Mouse (Mus musculus): ENCODE data around the gene Cdh12. TPM values are rescaled to one million over a fixed set of nuclear protein-coding genes. Genes with fewer than 3 reads are reported as not detected.

Cdh12 gene
- polyA plus RNA-seq, 1 experiment: not detected

DNA sequence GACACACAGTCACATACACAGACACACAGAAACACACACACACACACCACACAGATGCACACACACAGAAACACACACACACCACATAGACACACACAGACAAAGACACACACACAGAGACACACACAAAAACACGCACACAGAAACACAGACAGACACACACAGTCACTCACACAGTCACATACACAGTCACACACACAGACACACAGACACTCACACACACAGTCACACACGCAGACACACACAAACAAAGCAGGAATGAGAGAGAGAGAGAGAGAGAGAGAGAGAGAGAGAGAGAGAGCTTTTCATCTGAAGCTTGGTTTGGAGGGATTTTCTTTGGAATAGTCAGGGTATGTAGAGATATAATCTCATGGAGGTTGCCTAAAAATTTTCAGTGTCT is 558.9 kb downstream of the Cdh12 start:
- Histone ChIP-seq H3K27me3 (ENCODE audit: control insufficient read depth, insufficient read depth, low read length) (no peaks in the 10 kb centered on the region), H3K36me3 (ENCODE audit: control insufficient read depth, insufficient read depth, low read length) (no peaks in the 10 kb centered on the region), H3K27ac (ENCODE audit: insufficient read depth, low read length) (no peak overlapping the region), H3K4me1 (ENCODE audit: control insufficient read depth, insufficient read depth, insufficient read length) (no peaks in the 10 kb centered on the region), H3K4me3 (ENCODE audit: extremely low read depth, insufficient read depth, insufficient read length) (no peak overlapping the region)
- no peak for DNase-seq (ENCODE audit: low read depth in 1 of 2, low spot score in 2 of 2)
- 82% methylated on average over 2 of the region's 2 CpGs for WGBS
- TF ChIP-seq POLR2A (IDR thresholded peaks at IDR 0.05; ENCODE audit: low read depth, low read length) (no peak), CTCF (IDR thresholded peaks at IDR 0.05; ENCODE audit: extremely low read depth, insufficient read depth, insufficient read length, insufficient replicate concordance) (no peak)

DNA sequence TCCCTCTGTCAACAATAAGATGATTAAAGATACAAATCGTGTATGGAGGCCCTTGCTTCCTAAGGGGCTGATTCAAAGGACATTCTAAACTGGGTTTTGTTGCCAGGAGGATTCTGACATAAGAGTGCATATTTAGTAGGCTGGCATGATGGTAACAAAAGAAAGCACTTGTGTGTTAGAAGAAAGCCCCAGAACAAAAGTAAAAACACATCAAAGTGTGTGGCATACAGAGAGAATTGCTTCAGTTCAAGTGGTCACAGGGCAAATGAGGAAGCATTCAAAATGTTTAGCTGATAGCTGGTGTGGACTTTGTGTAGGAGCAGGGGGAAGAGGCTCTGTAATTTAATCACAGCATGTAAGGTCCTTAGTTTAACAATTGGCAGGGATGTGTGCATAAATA is 559.4 kb downstream of the Cdh12 start:
- H3K4me1 ChIP-seq (ENCODE audit: control insufficient read depth, insufficient read depth, insufficient read length): no peaks in the 10 kb centered on the region
- no peaks in the 10 kb centered on the region for H3K36me3 ChIP-seq (ENCODE audit: control insufficient read depth, insufficient read depth, low read length)
- WGBS: 48% methylated on average over 1 of the region's 1 CpGs
- TF ChIP-seq POLR2A (IDR thresholded peaks at IDR 0.05; ENCODE audit: low read depth, low read length): no peak
- H3K27me3 ChIP-seq (ENCODE audit: control insufficient read depth, insufficient read depth, low read length): no peaks in the 10 kb centered on the region
- no peak overlapping the region for H3K4me3 ChIP-seq (ENCODE audit: extremely low read depth, insufficient read depth, insufficient read length)
- H3K27ac ChIP-seq (ENCODE audit: insufficient read depth, low read length): no peak overlapping the region
- DNase-seq (ENCODE audit: low read depth in 1 of 2, low spot score in 2 of 2): no peak

DNA sequence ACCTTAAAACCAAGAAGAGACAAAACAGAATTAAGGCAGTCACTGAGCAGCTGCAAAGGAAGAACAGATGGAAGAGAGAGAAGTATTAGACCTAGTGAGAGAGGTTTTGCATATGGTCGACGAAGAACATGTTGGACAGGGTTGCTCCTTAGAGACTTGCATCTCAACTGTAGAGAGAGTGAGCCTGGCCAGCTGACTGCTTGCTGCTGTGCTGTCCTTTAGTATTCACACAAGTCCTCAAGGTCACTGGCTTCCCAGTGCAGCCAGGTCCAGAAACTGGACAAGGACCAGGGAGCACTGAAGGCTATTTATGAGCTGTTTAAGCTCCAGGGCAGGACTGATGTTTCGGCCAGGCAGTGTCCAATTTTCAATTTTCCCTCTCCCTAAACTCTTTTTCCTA is 559.9 kb downstream of the Cdh12 start:
- no peaks in the 10 kb centered on the region for H3K36me3 ChIP-seq (ENCODE audit: control insufficient read depth, insufficient read depth, low read length)
- WGBS: 71% methylated on average over 3 of the region's 3 CpGs
- TF ChIP-seq CTCF (IDR thresholded peaks at IDR 0.05; ENCODE audit: extremely low read depth, insufficient read depth, insufficient read length, insufficient replicate concordance): no peak
- TF ChIP-seq POLR2A (IDR thresholded peaks at IDR 0.05; ENCODE audit: low read depth, low read length): no peak
- no peak overlapping the region for H3K27ac ChIP-seq (ENCODE audit: insufficient read depth, low read length)
- no peak overlapping the region for H3K4me3 ChIP-seq (ENCODE audit: extremely low read depth, insufficient read depth, insufficient read length)
- H3K27me3 ChIP-seq (ENCODE audit: control insufficient read depth, insufficient read depth, low read length): no peaks in the 10 kb centered on the region
- no peak for DNase-seq (ENCODE audit: low read depth in 1 of 2, low spot score in 2 of 2)
- no peaks in the 10 kb centered on the region for H3K4me1 ChIP-seq (ENCODE audit: control insufficient read depth, insufficient read depth, insufficient read length)

DNA sequence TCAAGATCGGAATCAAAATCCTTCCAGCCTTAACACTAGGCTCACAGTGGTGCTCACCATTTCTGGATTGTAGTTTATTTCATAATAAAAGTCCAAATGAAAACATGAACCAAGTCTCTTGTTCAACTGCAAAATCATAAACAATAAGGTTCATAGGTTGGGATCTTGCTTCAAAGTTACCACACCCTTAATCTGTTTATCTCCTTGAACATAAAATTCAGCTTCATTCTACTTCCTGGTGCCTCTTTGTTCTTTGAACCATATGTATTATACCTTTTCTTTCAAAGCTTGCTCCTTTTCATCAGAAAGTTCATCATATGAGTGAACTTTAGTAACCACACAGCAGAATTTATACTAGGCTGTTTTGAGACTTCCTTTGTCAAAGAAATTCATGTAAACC is 614.6 kb downstream of the Cdh12 start:
- Histone ChIP-seq H3K4me1 (ENCODE audit: control insufficient read depth, insufficient read depth, insufficient read length) (no peaks in the 10 kb centered on the region), H3K27ac (ENCODE audit: insufficient read depth, low read length) (no peak overlapping the region), H3K36me3 (ENCODE audit: control insufficient read depth, insufficient read depth, low read length) (no peaks in the 10 kb centered on the region), H3K27me3 (ENCODE audit: control insufficient read depth, insufficient read depth, low read length) (no peaks in the 10 kb centered on the region), H3K4me3 (ENCODE audit: extremely low read depth, insufficient read depth, insufficient read length) (no peak overlapping the region)
- WGBS: 65% methylated on average over 1 of the region's 1 CpGs
- TF ChIP-seq POLR2A (IDR thresholded peaks at IDR 0.05; ENCODE audit: low read depth, low read length) (no peak), CTCF (IDR thresholded peaks at IDR 0.05; ENCODE audit: extremely low read depth, insufficient read depth, insufficient read length, insufficient replicate concordance) (no peak)
- no peak for DNase-seq (ENCODE audit: low read depth in 1 of 2, low spot score in 2 of 2)

GRCm38 (mm10) chr15:21069264-21069663 is 620.2 kb downstream of the Cdh12 start:
- Histone ChIP-seq H3K36me3 (ENCODE audit: control insufficient read depth, insufficient read depth, low read length) (no peaks in the 10 kb centered on the region), H3K27ac (ENCODE audit: insufficient read depth, low read length) (no peak overlapping the region), H3K4me3 (ENCODE audit: extremely low read depth, insufficient read depth, insufficient read length) (no peak overlapping the region), H3K4me1 (ENCODE audit: control insufficient read depth, insufficient read depth, insufficient read length) (no peaks in the 10 kb centered on the region), H3K27me3 (ENCODE audit: control insufficient read depth, insufficient read depth, low read length) (no peaks in the 10 kb centered on the region)
- no peak for DNase-seq (ENCODE audit: low read depth in 1 of 2, low spot score in 2 of 2)
- WGBS: 60% methylated on average over 2 of the region's 2 CpGs
- TF ChIP-seq POLR2A (IDR thresholded peaks at IDR 0.05; ENCODE audit: low read depth, low read length) (no peak), CTCF (IDR thresholded peaks at IDR 0.05; ENCODE audit: extremely low read depth, insufficient read depth, insufficient read length, insufficient replicate concordance) (no peak)

DNA sequence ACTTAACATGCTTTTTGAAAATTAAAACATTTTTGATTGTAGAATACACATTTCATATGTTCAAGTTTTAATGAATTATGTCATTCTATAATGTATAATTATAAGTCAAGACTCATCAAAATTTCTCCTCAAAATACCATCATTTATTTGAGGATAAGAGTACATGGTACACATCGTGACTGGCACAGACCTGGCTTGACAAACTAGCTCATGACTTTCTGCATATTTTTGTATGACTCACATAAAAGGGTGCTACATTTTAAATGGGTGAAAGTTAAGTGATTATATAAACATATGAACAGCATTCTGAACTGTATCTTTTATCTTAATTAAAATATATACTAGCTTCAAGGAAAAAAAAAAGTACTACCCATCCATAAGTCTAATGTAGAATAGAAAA is 643.8 kb downstream of the Cdh12 start:
- no peak for TF ChIP-seq CTCF (IDR thresholded peaks at IDR 0.05; ENCODE audit: extremely low read depth, insufficient read depth, insufficient read length, insufficient replicate concordance)
- no peak for TF ChIP-seq POLR2A (IDR thresholded peaks at IDR 0.05; ENCODE audit: low read depth, low read length)
- Histone ChIP-seq H3K4me1 (ENCODE audit: control insufficient read depth, insufficient read depth, insufficient read length) (no peaks in the 10 kb centered on the region), H3K27me3 (ENCODE audit: control insufficient read depth, insufficient read depth, low read length) (no peaks in the 10 kb centered on the region), H3K27ac (ENCODE audit: insufficient read depth, low read length) (no peak overlapping the region), H3K4me3 (ENCODE audit: extremely low read depth, insufficient read depth, insufficient read length) (no peak overlapping the region), H3K36me3 (ENCODE audit: control insufficient read depth, insufficient read depth, low read length) (no peaks in the 10 kb centered on the region)
- DNase-seq (ENCODE audit: low read depth in 1 of 2, low spot score in 2 of 2): no peak
- 89% methylated on average over 1 of the region's 1 CpGs for WGBS

DNA sequence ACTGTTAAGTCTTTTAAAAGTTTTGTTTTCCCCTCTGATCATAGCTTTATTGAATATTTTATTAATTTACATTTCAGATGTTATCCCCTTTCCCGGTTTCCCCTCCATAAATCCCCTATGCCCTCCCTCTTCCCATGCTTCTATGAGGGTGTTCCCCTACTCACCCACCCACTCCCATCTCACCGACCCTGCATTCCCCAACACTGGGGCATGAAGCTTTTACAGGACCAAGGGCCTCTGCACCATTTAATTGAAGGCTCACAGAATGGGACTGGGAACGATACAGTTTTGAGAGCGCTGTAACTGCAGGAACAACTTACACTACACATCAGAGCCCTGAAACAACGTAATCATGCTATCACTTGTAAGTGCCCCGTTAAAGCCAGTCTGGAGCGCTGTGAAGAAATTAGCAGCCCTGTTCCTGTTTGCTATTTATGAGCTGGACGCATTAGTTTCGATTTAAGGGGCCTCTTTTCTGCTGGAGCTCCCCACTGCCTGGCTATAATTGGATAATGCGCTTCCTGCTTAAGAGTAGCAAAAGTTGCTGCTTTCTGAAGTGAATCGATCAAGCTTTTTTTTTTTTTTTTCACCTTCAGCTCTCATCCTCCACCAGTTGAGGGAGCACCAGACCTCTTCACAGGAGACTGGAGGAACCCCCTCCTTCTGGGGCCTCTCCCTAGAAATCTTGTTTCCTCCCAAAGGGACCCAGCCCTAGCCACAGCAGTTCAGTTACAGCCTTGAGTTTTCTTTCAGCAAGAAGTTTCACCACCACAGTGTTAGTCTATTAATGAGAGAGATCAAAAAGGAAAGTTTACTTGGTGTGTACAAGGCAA is 660.2 kb downstream of the Cdh12 start:
- Histone ChIP-seq H3K4me3 (ENCODE audit: extremely low read depth, insufficient read depth, insufficient read length) (no peak overlapping the region), H3K36me3 (ENCODE audit: control insufficient read depth, insufficient read depth, low read length) (no peaks in the 10 kb centered on the region), H3K27me3 (ENCODE audit: control insufficient read depth, insufficient read depth, low read length) (no peaks in the 10 kb centered on the region), H3K4me1 (ENCODE audit: control insufficient read depth, insufficient read depth, insufficient read length) (no peaks in the 10 kb centered on the region), H3K27ac (ENCODE audit: insufficient read depth, low read length) (no peak overlapping the region)
- WGBS: 18% methylated on average over 11 of the region's 11 CpGs
- no peak for TF ChIP-seq CTCF (IDR thresholded peaks at IDR 0.05; ENCODE audit: extremely low read depth, insufficient read depth, insufficient read length, insufficient replicate concordance)
- TF ChIP-seq POLR2A (IDR thresholded peaks at IDR 0.05; ENCODE audit: low read depth, low read length): no peak
- no peak for DNase-seq (ENCODE audit: low read depth in 1 of 2, low spot score in 2 of 2)

Data from spleen, adult 2 months (tissue).